Mouse (Mus musculus): ENCODE data around the gene Stk38l. TPM values are rescaled to one million over a fixed set of nuclear protein-coding genes. Genes with fewer than 3 reads are reported as not detected.
A peak's percentile ranks its signal among the peaks of the same experiment; 100 is the strongest.

Stk38l gene
- 50.6 and 52.7 TPM in 2 replicates for polyA plus RNA-seq (2016; fragmentation: Nextera tagmentation; extraction: Ambion mirVana)

GRCm38 (mm10) chr6:146724581-146725383 lies at the start of gene Stk38l:
TSS of gene Stk38l (plus strand) at chr6:146724995.
- no peaks in the 10 kb centered on the region for H3K9me3 ChIP-seq (replicated peaks)
- peak within 1 kb of the TSS; percentile 97 for H3K9ac ChIP-seq
- no peaks in the 10 kb centered on the region for H3K36me3 ChIP-seq
- WGBS, result 2% methylated on average over 63 of the region's 87 CpGs
- H3K4me3 ChIP-seq, result peak within 1 kb of the TSS; percentile 78
- peak; percentile 98 for ATAC-seq (ENCODE audit: insufficient number of reproducible peaks, low FRiP score)
- H3K4me2 ChIP-seq, result peak within 1 kb of the TSS; percentile 67
- no peaks in the 10 kb centered on the region for H3K27me3 ChIP-seq (replicated peaks)
- H3K27ac ChIP-seq (ENCODE audit: poor library complexity, severe bottlenecking), result peak within 1 kb of the TSS; percentile 79
- H3K4me1 ChIP-seq (replicated peaks), result peaks cover 18% of the 10 kb centered on the region

GRCm38 (mm10) chr6:146676904-146677303 lies 47.9 kb upstream of the Stk38l start:
- H3K36me3 ChIP-seq, result no peaks in the 10 kb centered on the region
- ATAC-seq (ENCODE audit: insufficient number of reproducible peaks, low FRiP score), result no peak
- 38% methylated on average over 10 of the region's 10 CpGs for WGBS
- peak overlapping the region; percentile 48 for H3K27ac ChIP-seq (ENCODE audit: poor library complexity, severe bottlenecking)
- peaks cover 57% of the 10 kb centered on the region for H3K4me1 ChIP-seq (replicated peaks)
- peaks cover 11% of the 10 kb centered on the region for H3K9me3 ChIP-seq (replicated peaks)
- 0 out of 2 replicates have a peak overlapping the region, but pooled peaks have one; percentile 8 for H3K9ac ChIP-seq
- no peak overlapping the region for H3K4me2 ChIP-seq
- H3K4me3 ChIP-seq, result no peak overlapping the region
- no peaks in the 10 kb centered on the region for H3K27me3 ChIP-seq (replicated peaks)

DNA sequence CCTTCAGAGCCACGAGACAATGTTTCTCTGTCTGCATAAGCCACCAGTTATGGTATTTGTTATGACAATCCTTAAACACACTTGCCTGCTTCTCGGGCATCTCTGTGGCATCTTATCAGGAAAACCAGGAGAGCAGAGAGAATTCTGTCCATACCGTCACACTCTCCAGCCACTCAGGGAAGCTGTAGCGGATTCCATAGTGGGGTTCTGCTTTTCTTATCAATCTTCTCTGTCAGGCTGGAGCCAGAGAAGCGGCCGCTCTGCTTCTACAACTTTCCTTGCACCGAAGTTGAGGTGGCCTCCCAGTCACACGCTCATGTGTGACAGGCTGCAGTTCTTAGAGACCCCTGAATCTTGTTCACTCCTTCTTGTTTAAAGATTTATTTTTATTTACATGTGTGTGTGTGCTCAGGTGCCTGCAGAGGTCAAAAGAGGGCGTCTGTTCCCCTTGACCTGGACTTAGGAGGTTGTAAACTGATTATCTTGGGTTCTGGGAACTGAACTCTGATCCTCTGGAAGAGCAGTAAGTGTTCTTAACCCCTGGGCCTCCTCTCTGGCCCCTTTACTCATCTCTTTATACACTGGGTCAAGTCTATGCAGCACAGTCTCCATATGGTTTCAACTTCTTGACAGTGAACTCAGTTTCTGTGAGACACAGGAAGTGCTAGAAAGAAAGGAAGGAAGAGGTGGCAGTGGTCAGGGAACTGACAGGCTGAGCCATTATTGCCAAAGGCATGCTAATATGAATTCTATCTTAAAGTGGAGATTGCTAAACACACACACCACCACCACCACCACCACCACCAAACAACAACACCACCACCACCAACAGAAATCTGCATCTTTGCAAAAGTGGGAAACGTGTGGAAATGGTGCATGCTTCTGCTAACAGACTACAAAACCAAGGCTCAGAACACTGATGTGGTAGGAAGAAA lies 46.4 kb upstream of the Stk38l start:
- no peak for ATAC-seq (ENCODE audit: insufficient number of reproducible peaks, low FRiP score)
- Histone ChIP-seq H3K27me3 (replicated peaks) (no peaks in the 10 kb centered on the region), H3K9ac (peak overlapping the region; percentile 29), H3K4me3 (no peak overlapping the region), H3K27ac (ENCODE audit: poor library complexity, severe bottlenecking) (peak overlapping the region; percentile 95), H3K4me1 (replicated peaks) (peaks cover 58% of the 10 kb centered on the region), H3K36me3 (no peaks in the 10 kb centered on the region), H3K4me2 (peak overlapping the region; percentile 25; the same call in 1 of the 2 replicates), H3K9me3 (replicated peaks) (peaks cover 11% of the 10 kb centered on the region)
- 14% methylated on average over 10 of the region's 10 CpGs for WGBS

DNA sequence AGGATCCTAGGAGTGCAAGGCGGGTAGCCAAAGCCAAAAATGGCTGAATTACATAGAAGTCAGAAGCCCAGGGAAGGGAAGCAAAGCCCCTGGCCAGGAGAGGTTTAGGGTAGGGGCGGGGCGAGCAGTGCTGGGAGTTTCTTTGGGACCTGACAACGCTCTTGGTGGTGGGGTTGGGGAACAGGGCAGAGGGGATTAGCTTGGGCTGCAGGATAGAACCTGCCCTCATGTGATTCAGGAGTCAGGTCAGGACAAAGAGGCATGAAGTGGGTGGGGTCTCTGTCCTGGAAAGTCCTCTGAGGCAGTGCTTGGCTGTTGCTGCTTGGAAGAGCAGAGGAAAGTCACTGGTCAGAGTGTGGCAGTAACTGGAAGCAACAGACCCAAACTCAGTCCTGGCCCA lies 40.9 kb upstream of the Stk38l start:
- WGBS, result 83% methylated on average over 4 of the region's 4 CpGs
- ATAC-seq (ENCODE audit: insufficient number of reproducible peaks, low FRiP score), result no peak
- Histone ChIP-seq H3K9me3 (replicated peaks) (peaks cover 20% of the 10 kb centered on the region), H3K4me2 (no peak overlapping the region), H3K4me3 (no peak overlapping the region), H3K27me3 (replicated peaks) (no peaks in the 10 kb centered on the region), H3K9ac (no peak overlapping the region), H3K4me1 (replicated peaks) (peaks cover 40% of the 10 kb centered on the region), H3K27ac (ENCODE audit: poor library complexity, severe bottlenecking) (peak overlapping the region; percentile 68), H3K36me3 (no peaks in the 10 kb centered on the region)

- peaks cover 35% of the 10 kb centered on the region for H3K4me1 ChIP-seq (replicated peaks)
- peak; percentile 87 for ATAC-seq (ENCODE audit: insufficient number of reproducible peaks, low FRiP score)
- no peaks in the 10 kb centered on the region for H3K27me3 ChIP-seq (replicated peaks)
- H3K4me3 ChIP-seq, result no peak overlapping the region
- H3K36me3 ChIP-seq, result no peaks in the 10 kb centered on the region
- H3K9ac ChIP-seq, result no peak overlapping the region
- peak overlapping the region; percentile 98 for H3K27ac ChIP-seq (ENCODE audit: poor library complexity, severe bottlenecking)
- peak overlapping the region; percentile 19; the same call in 1 of the 2 replicates for H3K4me2 ChIP-seq
- WGBS, result 17% methylated on average over 17 of the region's 17 CpGs
- peaks cover 13% of the 10 kb centered on the region; the same call in 1 of the 2 replicates for H3K9me3 ChIP-seq (replicated peaks)
These were observed 39.0 kb upstream of the Stk38l start for GRCm38 (mm10) chr6:146685781-146686308.

GRCm38 (mm10) chr6:146686463-146687196 lies 38.2 kb upstream of the Stk38l start:
- Histone ChIP-seq H3K9ac (0 out of 2 replicates have a peak overlapping the region, but pooled peaks have one; percentile 43), H3K36me3 (no peaks in the 10 kb centered on the region), H3K4me3 (no peak overlapping the region), H3K27ac (ENCODE audit: poor library complexity, severe bottlenecking) (peak overlapping the region; percentile 98), H3K4me2 (peak overlapping the region; percentile 12; the same call in 1 of the 2 replicates), H3K27me3 (replicated peaks) (no peaks in the 10 kb centered on the region), H3K9me3 (replicated peaks) (peaks cover 13% of the 10 kb centered on the region; the same call in 1 of the 2 replicates), H3K4me1 (replicated peaks) (peaks cover 35% of the 10 kb centered on the region)
- 39% methylated on average over 5 of the region's 5 CpGs for WGBS
- peak; percentile 72 for ATAC-seq (ENCODE audit: insufficient number of reproducible peaks, low FRiP score)

DNA sequence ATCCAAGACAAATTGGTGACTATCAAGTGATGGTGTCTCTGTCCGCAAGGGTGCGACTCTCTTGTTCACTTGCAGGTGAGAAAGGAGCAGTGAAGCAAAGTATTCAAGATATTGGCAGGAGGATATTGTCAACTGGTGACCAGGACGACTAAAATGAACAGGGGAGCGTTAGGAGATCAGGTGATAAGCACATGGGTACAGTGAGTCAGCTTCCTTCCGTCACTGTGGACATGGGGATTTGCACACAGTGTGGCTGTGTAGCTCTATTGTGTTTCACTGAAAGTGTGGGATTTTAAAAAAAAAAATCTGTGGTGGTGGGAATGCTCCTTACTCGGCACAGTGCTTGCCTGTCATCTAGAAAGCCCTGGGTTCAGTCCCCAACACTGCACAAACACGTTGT lies 36.8 kb upstream of the Stk38l start:
- Histone ChIP-seq H3K27ac (ENCODE audit: poor library complexity, severe bottlenecking) (peak overlapping the region; percentile 98; the same call in 1 of the 2 replicates), H3K9ac (no peak overlapping the region), H3K9me3 (replicated peaks) (peaks cover 13% of the 10 kb centered on the region; the same call in 1 of the 2 replicates), H3K27me3 (replicated peaks) (no peaks in the 10 kb centered on the region), H3K4me3 (no peak overlapping the region), H3K4me2 (no peak overlapping the region), H3K36me3 (no peaks in the 10 kb centered on the region), H3K4me1 (replicated peaks) (peaks cover 32% of the 10 kb centered on the region)
- ATAC-seq (ENCODE audit: insufficient number of reproducible peaks, low FRiP score), result no peak
- WGBS, result 86% methylated on average over 7 of the region's 7 CpGs

DNA sequence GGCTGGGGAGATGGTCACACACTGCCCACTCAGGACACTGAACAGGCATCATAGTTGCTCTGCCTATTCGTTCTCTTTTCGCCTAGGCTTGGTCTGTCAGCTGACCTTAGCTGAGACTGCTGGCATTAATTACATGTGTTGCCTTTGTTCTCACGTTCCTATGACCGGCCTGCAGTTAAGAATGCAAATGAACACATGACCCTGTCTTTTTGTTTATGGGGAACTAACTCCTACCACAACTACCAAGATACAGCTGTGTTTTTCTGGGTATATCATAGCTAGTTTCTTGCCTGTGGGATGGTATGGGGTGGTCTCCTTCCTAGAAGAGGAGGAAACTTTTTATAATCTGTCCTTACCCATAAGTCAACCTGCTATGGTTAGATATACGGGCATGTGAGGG lies 35.9 kb upstream of the Stk38l start:
- H3K27ac ChIP-seq (ENCODE audit: poor library complexity, severe bottlenecking), result no peak overlapping the region
- no peak overlapping the region for H3K4me3 ChIP-seq
- H3K4me2 ChIP-seq, result no peak overlapping the region
- H3K9me3 ChIP-seq (replicated peaks), result peaks cover 13% of the 10 kb centered on the region; the same call in 1 of the 2 replicates
- peaks cover 24% of the 10 kb centered on the region for H3K4me1 ChIP-seq (replicated peaks)
- no peak for ATAC-seq (ENCODE audit: insufficient number of reproducible peaks, low FRiP score)
- 86% methylated on average over 5 of the region's 5 CpGs for WGBS
- H3K36me3 ChIP-seq, result no peaks in the 10 kb centered on the region
- H3K9ac ChIP-seq, result no peak overlapping the region
- H3K27me3 ChIP-seq (replicated peaks), result no peaks in the 10 kb centered on the region

- Histone ChIP-seq H3K4me1 (replicated peaks) (0 out of 2 replicates have a peak, but pooled peaks cover 5% of the 10 kb centered on the region), H3K27ac (ENCODE audit: poor library complexity, severe bottlenecking) (no peak overlapping the region), H3K27me3 (replicated peaks) (no peaks in the 10 kb centered on the region), H3K36me3 (no peaks in the 10 kb centered on the region), H3K4me3 (no peak overlapping the region), H3K9ac (no peak overlapping the region), H3K4me2 (no peak overlapping the region), H3K9me3 (replicated peaks) (peaks cover 15% of the 10 kb centered on the region)
- no peak for ATAC-seq (ENCODE audit: insufficient number of reproducible peaks, low FRiP score)
- WGBS, result 74% methylated on average over 5 of the region's 5 CpGs
These were observed 27.0 kb upstream of the Stk38l start for GRCm38 (mm10) chr6:146697767-146698166.

- WGBS, result 82% methylated on average over 4 of the region's 4 CpGs
These were observed 26.4 kb upstream of the Stk38l start for GRCm38 (mm10) chr6:146698376-146698775.

More at GRCm38 (mm10) chr6:146698376-146698775, 26.4 kb upstream of the Stk38l start:
- no peak overlapping the region for H3K4me2 ChIP-seq
- H3K27ac ChIP-seq (ENCODE audit: poor library complexity, severe bottlenecking), result no peak overlapping the region
- H3K27me3 ChIP-seq (replicated peaks), result no peaks in the 10 kb centered on the region
- H3K9ac ChIP-seq, result no peak overlapping the region
- no peaks in the 10 kb centered on the region for H3K36me3 ChIP-seq
- peaks cover 15% of the 10 kb centered on the region for H3K9me3 ChIP-seq (replicated peaks)
- ATAC-seq (ENCODE audit: insufficient number of reproducible peaks, low FRiP score), result no peak
- H3K4me1 ChIP-seq (replicated peaks), result 0 out of 2 replicates have a peak, but pooled peaks cover 5% of the 10 kb centered on the region
- no peak overlapping the region for H3K4me3 ChIP-seq
